Mouse (Mus musculus) heart, embryonic 15.5 days (tissue): ENCODE measurements around the gene Ap1ar. TPM values are rescaled to one million over a fixed set of nuclear protein-coding genes. Genes with fewer than 3 reads are reported as not detected.

Source experiments
- ATAC-seq: fragments of 200-750 bp; cut with Nextera tagmentation; replicated peaks from 2 replicates; pipeline ENCODE4 v1.8.0; 2017; ENCODE audit warnings: low read depth, moderate TSS enrichment; ENCODE audit not compliant: insufficient number of reproducible peaks, insufficient read depth, low FRiP score
- H3K27ac ChIP-seq: fragments of 300-500 bp; sonication (generic); 2 replicates; pipeline ENCODE4 v1.5.1; 2015; ENCODE audit warnings: mild to moderate bottlenecking, inconsistent platforms
- H3K27me3 ChIP-seq: fragments of 300-500 bp; sonication (generic); 2 replicates; pipeline ENCODE4 v1.6.1; 2015; ENCODE audit warnings: inconsistent platforms
- H3K36me3 ChIP-seq: fragments of 300-500 bp; sonication (generic); 2 replicates; pipeline ENCODE4 v1.6.1; 2015; ENCODE audit warnings: mild to moderate bottlenecking, inconsistent platforms
- H3K4me1 ChIP-seq: fragments of 300-500 bp; sonication (generic); replicated peaks from 2 replicates; pipeline ENCODE4 v1.6.1; 2015; ENCODE audit warnings: inconsistent platforms
- H3K4me2 ChIP-seq: fragments of 300-500 bp; sonication (generic); 2 replicates; pipeline ENCODE4 v1.6.1; 2015; ENCODE audit warnings: inconsistent platforms, mild to moderate bottlenecking, moderate library complexity
- H3K4me3 ChIP-seq: fragments of 300-500 bp; sonication (generic); 2 replicates; pipeline ENCODE4 v1.5.1; 2015; ENCODE audit warnings: mild to moderate bottlenecking, inconsistent platforms
- H3K9ac ChIP-seq: fragments of 300-500 bp; sonication (generic); 2 replicates; pipeline ENCODE4 v1.6.1; 2015; ENCODE audit warnings: mild to moderate bottlenecking, inconsistent platforms
- H3K9me3 ChIP-seq: fragments of 300-500 bp; sonication (generic); replicated peaks from 2 replicates; pipeline ENCODE4 v1.6.1; 2016; ENCODE audit warnings: inconsistent platforms
- WGBS: fragments of 180-500 bp; shearing (Covaris S2); methylation state at CpG from one replicate; pipeline ENCODE4 v1.1.7; 2015; ENCODE audit warnings: mixed read lengths; 5-methylcytosine and 5-hydroxymethylcytosine counted together
- polyA plus RNA-seq: library from polyadenylated mRNA; unstranded; fragments of >200 nt; fragmentation: Nextera tagmentation; extraction: Ambion mirVana; gene quantifications from 2 replicates; pipeline ENCODE4 v1.2.1, GENCODE M21; 2015

Ap1ar gene
- polyA plus RNA-seq, 1 experiment from 2014 or later: 21.7 TPM

DNA sequence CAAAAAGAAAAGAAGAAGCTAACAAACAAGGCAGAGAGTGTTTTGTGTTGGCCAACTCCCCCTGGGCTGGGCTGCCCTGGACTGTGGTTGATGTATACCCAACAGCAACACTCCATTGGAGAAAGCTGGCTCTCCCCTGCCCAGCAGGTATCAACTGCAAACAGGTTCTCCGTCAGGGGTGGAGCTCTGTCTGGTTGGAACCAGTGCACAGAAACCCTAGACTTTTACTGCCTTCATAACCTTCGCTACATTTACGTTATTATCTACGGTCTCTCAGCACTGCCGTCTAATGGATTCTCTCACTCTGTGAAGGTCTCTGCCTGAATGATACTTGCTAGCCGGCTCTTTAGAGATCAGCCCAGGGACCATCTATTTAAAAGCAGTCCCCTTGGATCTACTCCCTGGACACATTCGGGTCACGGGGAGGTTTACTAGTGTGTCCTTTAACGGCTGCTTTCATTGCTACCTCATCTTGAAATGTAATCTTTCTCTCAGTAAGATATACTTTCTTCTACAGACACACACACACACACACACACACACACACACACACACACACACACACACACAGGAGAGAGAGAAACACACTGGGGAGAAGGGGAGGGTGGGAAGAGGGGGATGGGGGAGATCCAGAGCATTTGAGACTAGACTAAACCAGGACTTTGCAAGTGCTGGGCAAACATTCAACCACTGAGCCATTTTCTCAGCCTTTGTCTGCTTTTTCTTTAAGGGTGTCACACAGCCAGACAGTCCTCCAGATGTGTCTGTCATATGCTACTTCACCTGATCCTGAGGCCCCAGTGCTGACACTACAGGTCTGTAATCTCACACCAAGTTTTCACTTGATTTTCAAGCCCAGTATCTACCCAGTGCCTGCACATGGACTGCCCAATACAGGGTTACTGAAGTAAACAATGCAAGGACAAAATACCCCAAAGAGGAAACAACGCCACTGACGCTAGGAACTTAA is 18.3 kb downstream of the Ap1ar start:
- Histone ChIP-seq H3K27me3 (no peaks in the 10 kb centered on the region), H3K4me2 (no peak overlapping the region), H3K27ac (no peak overlapping the region), H3K4me1 (no peaks in the 10 kb centered on the region), H3K9ac (no peak overlapping the region), H3K4me3 (no peak overlapping the region), H3K36me3 (peaks cover 9% of the 10 kb centered on the region), H3K9me3 (no peaks in the 10 kb centered on the region)
- ATAC-seq: no peak
- WGBS: 78% methylated on average over 11 of the region's 11 CpGs

DNA sequence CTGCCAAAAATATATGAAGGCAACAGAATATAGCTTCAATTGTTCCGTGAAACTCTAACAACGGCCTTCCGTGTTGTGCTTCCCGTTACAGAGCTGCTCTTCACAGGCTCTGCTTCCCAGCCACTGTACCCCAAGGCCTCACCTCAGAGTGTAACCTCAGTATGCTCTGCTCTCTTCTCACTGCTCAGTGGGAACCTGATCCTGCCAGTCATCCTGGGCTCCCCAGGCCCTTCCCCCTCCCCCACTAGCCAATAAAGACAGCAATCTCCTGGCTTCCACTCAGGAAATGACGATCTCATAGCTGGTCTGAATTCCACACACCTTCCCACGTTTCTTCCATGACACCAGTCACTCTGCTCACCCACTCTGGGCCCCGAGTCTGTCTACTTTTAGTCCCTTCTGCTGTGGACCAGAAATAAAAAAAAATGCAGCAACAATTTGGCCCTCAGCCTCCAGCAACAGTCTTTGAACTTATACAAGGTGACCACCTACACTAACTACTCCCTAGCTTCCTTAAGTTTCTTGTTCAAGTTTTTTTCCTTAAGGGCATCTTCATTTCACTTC is 20.1 kb downstream of the Ap1ar start:
- Histone ChIP-seq H3K4me1 (no peaks in the 10 kb centered on the region), H3K36me3 (peaks cover 10% of the 10 kb centered on the region), H3K27ac (no peak overlapping the region), H3K9me3 (no peaks in the 10 kb centered on the region), H3K27me3 (no peaks in the 10 kb centered on the region), H3K4me3 (no peak overlapping the region), H3K4me2 (no peak overlapping the region), H3K9ac (no peak overlapping the region)
- no peak for ATAC-seq
- 64% methylated on average over 7 of the region's 7 CpGs for WGBS

DNA sequence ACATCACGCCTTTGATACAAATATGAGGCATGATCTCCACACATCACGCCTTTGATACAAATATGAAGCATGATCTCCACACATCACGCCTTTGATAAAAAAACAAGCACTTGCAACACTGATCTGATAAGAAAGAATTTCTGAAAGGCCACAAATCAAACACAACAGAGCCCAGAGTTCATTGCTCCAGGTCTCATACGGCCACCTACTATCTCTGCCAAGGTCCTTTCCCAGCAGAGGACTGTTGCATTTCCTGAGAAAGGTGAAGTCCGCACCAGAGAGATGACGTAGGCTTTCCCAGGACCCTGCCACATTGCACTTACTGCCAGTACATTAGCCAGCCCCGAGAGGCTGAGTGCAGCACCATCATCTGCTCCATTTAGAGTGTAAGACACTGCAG is 28.2 kb downstream of the Ap1ar start:
- Histone ChIP-seq H3K9ac (no peak overlapping the region), H3K9me3 (no peaks in the 10 kb centered on the region), H3K36me3 (peaks cover 31% of the 10 kb centered on the region), H3K4me1 (no peaks in the 10 kb centered on the region), H3K4me2 (no peak overlapping the region), H3K27me3 (no peaks in the 10 kb centered on the region), H3K27ac (no peak overlapping the region), H3K4me3 (no peak overlapping the region)
- 88% methylated on average over 7 of the region's 7 CpGs for WGBS
- no peak for ATAC-seq

DNA sequence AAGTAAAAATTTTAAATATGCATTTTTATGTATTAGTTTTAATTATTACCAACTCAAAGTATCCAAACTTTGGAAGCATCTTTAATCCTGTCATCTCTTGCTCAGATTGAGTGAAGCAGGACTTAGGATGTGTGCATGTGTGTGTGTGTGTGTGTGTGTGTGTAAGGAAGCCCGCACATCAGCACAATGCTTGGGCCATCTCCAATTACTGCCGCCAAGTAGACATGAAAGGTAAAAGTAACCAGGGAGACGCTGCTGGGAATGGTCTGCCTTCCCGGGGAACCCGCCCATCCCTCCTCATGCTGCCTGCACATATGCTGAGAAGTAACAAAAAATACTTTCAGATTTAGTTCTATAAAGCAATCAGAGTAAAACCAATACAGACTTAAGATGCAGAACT is 29.5 kb downstream of the Ap1ar start:
- Histone ChIP-seq H3K9ac (no peak overlapping the region), H3K4me3 (no peak overlapping the region), H3K27me3 (no peaks in the 10 kb centered on the region), H3K36me3 (peaks cover 31% of the 10 kb centered on the region), H3K27ac (no peak overlapping the region), H3K9me3 (no peaks in the 10 kb centered on the region), H3K4me2 (no peak overlapping the region), H3K4me1 (no peaks in the 10 kb centered on the region)
- WGBS: 80% methylated on average over 5 of the region's 5 CpGs
- ATAC-seq: no peak

DNA sequence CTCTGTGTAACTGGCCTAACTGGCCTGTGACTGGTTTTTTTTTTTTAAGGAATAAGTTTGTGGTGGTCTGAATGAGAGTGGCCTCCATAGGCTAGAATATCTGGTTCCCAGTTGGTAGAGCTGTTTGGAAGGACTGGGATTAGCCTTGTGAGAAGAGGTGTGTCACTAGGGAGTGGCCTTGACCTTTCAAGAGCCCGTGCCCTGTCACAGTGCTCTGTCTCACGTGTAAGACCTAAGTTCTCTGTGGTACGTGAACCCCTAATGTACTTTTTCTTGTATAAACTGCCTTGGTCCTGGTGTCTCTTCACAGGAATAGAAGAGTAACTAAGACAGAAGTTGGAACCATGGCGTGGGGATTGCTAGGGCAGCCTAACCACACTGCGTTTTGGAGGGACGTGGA is 31.3 kb downstream of the Ap1ar start:
- no peak overlapping the region for H3K4me2 ChIP-seq
- no peaks in the 10 kb centered on the region for H3K4me1 ChIP-seq
- no peak overlapping the region for H3K9ac ChIP-seq
- 89% methylated on average over 6 of the region's 6 CpGs for WGBS
- H3K9me3 ChIP-seq: no peaks in the 10 kb centered on the region
- no peak overlapping the region for H3K27ac ChIP-seq
- no peaks in the 10 kb centered on the region for H3K27me3 ChIP-seq
- ATAC-seq: no peak
- peaks cover 23% of the 10 kb centered on the region for H3K36me3 ChIP-seq
- H3K4me3 ChIP-seq: no peak overlapping the region

DNA sequence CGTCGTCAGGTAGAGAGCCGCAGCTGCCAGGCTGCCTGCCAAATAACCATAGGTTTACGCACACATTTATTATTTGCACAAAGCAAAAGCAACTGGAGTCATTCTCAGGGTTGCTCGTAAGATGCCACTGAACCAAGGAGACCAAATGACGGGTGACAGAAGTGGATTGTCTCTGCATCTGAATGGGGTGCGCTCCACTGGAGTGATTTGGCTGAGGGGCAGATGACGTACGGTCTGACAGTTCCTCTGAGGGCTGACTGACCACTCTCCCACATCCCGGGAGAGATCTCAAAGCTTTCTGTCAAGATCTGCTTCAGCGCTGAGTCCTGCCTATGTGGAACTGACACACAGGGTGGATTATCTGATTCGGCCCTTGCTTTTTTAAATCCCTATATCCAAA is 32.3 kb downstream of the Ap1ar start:
- H3K27ac ChIP-seq: no peak overlapping the region
- no peak overlapping the region for H3K4me3 ChIP-seq
- peaks cover 23% of the 10 kb centered on the region for H3K36me3 ChIP-seq
- 79% methylated on average over 12 of the region's 12 CpGs for WGBS
- no peak overlapping the region for H3K9ac ChIP-seq
- no peaks in the 10 kb centered on the region for H3K4me1 ChIP-seq
- no peak for ATAC-seq
- no peaks in the 10 kb centered on the region for H3K9me3 ChIP-seq
- no peak overlapping the region for H3K4me2 ChIP-seq
- no peaks in the 10 kb centered on the region for H3K27me3 ChIP-seq

DNA sequence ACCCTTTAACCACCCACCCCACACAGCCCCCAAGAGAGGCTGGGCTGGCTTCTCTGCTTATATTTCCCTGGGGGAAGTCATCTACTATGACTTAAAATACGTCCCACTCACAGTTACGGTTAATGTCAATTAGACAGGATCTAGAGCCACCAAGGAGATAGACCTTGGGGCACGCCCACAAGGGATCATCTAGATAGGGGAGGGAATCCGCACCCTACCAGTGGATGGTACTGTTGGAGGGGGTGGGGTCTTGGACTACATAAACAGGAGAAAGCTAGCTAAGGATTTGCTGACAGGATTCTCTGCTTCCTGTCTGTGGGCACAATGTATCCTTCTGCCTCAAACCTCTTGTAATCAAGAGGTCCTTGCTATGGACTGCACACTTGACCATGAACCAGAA is 32.9 kb downstream of the Ap1ar start:
- H3K4me2 ChIP-seq: no peak overlapping the region
- WGBS: 78% methylated on average over 4 of the region's 4 CpGs

DNA sequence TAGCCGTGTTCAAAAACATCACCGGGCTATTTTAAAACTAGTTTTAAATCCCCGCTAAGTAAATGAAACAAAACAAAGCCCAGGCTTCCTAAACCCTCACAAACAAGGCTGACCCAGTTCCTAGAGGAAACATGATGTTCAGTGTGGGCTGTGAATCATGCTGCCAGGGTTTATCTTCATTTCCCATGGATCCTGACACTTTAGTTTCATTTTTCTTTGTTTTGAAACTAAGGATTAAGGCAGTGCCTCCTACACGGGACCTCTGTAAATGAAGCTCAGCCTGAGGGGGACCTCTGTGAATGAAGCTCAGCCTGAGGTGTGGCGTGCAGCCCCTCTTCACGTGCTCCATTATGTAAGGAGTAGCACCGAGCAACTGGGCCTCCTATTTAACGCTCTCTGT is 34.5 kb downstream of the Ap1ar start:
- 40% methylated on average over 8 of the region's 8 CpGs for WGBS
- H3K27me3 ChIP-seq: no peaks in the 10 kb centered on the region
- H3K4me2 ChIP-seq: peak overlapping the region; percentile 29; the same call in 1 of the 2 replicates
- H3K27ac ChIP-seq: no peak overlapping the region
- H3K4me1 ChIP-seq: no peaks in the 10 kb centered on the region
- ATAC-seq: no peak
- peaks cover 8% of the 10 kb centered on the region for H3K36me3 ChIP-seq
- H3K9ac ChIP-seq: no peak overlapping the region
- no peaks in the 10 kb centered on the region for H3K9me3 ChIP-seq
- H3K4me3 ChIP-seq: no peak overlapping the region

More for the DNA sequence above, 32.9 kb downstream of the Ap1ar start:
- Histone ChIP-seq H3K27ac (no peak overlapping the region), H3K4me1 (no peaks in the 10 kb centered on the region), H3K4me3 (no peak overlapping the region), H3K9ac (no peak overlapping the region), H3K27me3 (no peaks in the 10 kb centered on the region), H3K9me3 (no peaks in the 10 kb centered on the region), H3K36me3 (peaks cover 22% of the 10 kb centered on the region)
- ATAC-seq: no peak

DNA sequence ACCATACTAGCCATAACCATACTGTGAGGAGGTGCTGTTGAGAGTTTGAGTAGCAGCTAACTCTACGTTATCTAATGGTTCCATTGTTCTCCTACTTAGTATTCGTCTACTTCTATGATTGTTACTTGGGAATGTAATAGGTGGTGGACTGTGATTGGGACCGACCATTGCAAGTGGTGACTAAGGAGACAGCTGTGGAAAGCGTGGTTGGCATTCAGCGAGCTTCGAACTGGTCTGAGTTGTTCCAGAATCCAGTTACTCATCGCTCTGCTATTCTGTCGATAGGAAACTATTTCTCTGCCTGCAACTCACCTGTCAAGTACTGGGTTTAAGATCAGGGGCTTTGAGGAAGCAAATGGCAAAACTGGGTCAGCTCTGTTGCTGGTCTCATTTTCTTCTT is 36.2 kb downstream of the Ap1ar start:
- WGBS: 82% methylated on average over 8 of the region's 8 CpGs
- no peak for ATAC-seq
- Histone ChIP-seq H3K4me3 (no peak overlapping the region), H3K4me1 (no peaks in the 10 kb centered on the region), H3K27ac (no peak overlapping the region), H3K36me3 (peaks cover 1% of the 10 kb centered on the region), H3K9me3 (no peaks in the 10 kb centered on the region), H3K9ac (no peak overlapping the region), H3K27me3 (no peaks in the 10 kb centered on the region), H3K4me2 (no peak overlapping the region)

DNA sequence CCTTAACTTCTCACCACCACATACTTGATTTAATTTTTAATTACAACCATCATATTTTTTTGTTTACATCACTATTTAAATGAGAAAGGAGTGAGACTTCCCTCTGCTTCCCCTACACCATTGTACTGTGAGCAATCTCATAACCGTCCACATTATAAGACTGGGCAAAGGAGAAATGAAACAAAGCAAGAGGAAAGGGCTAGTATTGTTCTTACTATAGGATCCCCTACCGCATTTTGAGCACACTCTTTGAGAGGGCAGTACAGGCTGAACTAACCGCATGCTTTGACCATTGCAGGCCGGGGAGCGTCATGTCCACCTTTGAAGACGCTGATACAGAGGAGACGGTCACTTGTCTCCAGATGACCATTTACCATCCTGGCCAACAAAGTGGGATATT is 41.1 kb downstream of the Ap1ar start:
- no peak overlapping the region for H3K9ac ChIP-seq
- H3K4me1 ChIP-seq: no peaks in the 10 kb centered on the region
- no peaks in the 10 kb centered on the region for H3K36me3 ChIP-seq
- no peak overlapping the region for H3K4me2 ChIP-seq
- no peak overlapping the region for H3K27ac ChIP-seq
- WGBS: 94% methylated on average over 7 of the region's 7 CpGs
- no peaks in the 10 kb centered on the region for H3K9me3 ChIP-seq
- H3K4me3 ChIP-seq: no peak overlapping the region
- ATAC-seq: no peak
- no peaks in the 10 kb centered on the region for H3K27me3 ChIP-seq

DNA sequence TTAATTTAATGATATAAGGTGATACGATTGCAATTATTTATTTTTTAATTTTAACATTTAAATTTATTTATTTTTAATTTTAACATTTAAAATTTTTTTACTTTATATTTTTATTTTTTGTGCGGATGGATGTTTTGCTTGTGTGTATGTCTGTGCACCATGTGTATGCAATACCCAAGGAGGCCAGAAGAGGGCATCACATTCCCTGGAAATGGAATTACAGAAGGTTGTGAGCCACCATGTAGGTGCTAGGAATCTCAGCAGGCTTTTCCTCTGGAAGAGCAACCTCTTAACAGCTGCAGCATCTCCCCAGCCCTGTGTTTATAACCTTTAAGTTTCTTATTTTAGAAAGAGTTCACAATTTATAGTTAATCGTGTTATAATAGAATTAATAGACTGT is 41.6 kb downstream of the Ap1ar start:
- 96% methylated on average over 3 of the region's 3 CpGs for WGBS
- no peaks in the 10 kb centered on the region for H3K4me1 ChIP-seq
- H3K9me3 ChIP-seq: no peaks in the 10 kb centered on the region
- H3K27me3 ChIP-seq: no peaks in the 10 kb centered on the region
- no peak overlapping the region for H3K27ac ChIP-seq
- H3K36me3 ChIP-seq: no peaks in the 10 kb centered on the region
- no peak overlapping the region for H3K9ac ChIP-seq
- no peak overlapping the region for H3K4me3 ChIP-seq
- ATAC-seq: no peak
- H3K4me2 ChIP-seq: no peak overlapping the region

DNA sequence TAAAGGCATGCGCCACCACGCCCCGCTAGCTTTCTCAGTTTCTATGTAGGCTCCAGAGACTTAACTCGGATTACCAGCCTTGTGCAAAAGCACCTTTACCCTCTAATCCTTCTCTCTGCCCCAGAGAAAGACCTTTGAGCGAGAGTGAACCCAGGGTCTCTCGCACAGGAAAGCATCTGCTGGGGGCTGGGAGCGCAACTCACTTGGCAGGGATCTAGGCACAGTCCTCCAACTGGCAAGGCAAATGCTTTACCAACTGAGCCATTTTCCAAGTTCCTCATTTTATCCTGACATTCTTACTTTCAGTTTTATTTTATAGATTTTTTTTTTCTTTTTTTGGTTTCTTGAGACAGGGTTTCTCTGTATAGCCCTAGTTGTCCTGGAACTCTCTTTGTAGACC is 44.3 kb downstream of the Ap1ar start:
- peaks cover 6% of the 10 kb centered on the region for H3K4me1 ChIP-seq
- no peak overlapping the region for H3K9ac ChIP-seq
- H3K27me3 ChIP-seq: 0 out of 2 replicates have a peak, but pooled peaks cover 13% of the 10 kb centered on the region
- 86% methylated on average over 7 of the region's 7 CpGs for WGBS
- no peak overlapping the region for H3K4me2 ChIP-seq
- no peak overlapping the region for H3K4me3 ChIP-seq
- H3K9me3 ChIP-seq: no peaks in the 10 kb centered on the region
- no peak for ATAC-seq
- no peaks in the 10 kb centered on the region for H3K36me3 ChIP-seq
- no peak overlapping the region for H3K27ac ChIP-seq
